Mouse (Mus musculus): Measurements from ENCODE around the gene Dync1h1. TPM values are rescaled to one million over a fixed set of nuclear protein-coding genes. Genes with fewer than 3 reads are reported as not detected.

Dync1h1 gene
- total RNA-seq, 2 experiments from 2014 or later, result 102 to 121 TPM

Small RNA genes lying within 50 kb of the gene (microRNA-seq; reads per million reads assigned to microRNA genes)
- gene Gm27299, result not detected

Other genes starting within 250 kb of the Dync1h1 start
- 10 to 100 TPM; 87.5 to 88.8 TPM for gene Ppp2r5c, start 154.3 kb upstream of the Dync1h1 start, total RNA-seq (2021)
- gene 1700001K19Rik, start 81.2 kb downstream of the Dync1h1 start, total RNA-seq (2021), result not detected
- 100 to 1,000 TPM; 127 to 147 TPM for gene Hsp90aa1, start 101.3 kb downstream of the Dync1h1 start, total RNA-seq (2021)
- gene Wdr20, start 136.5 kb downstream of the Dync1h1 start, total RNA-seq (2021), result 10 to 100 TPM; 24.6 to 34.2 TPM
- under 1 TPM; 0.34 to 0.91 TPM for gene Mok, start 239.5 kb downstream of the Dync1h1 start, total RNA-seq (2021)
- 1 to 10 TPM; 7.4 to 8.0 TPM for gene Zfp839, start 248.8 kb downstream of the Dync1h1 start, total RNA-seq (2021)

Measured in gastrocnemius, postnatal 4 days (tissue).